28 mouse cellular contexts compared by ENCODE assay signal in genomic region chrX:11523791-11524190, GRCm38 (mm10).
A peak's percentile ranks its signal among the peaks of the same experiment; 100 is the strongest.
DNase-seq lines count a peak whose midpoint lies in the region; ATAC-seq lines count a peak whose summit lies in the region.
"Had no signal": no experiment of that assay in that cellular context is flagged by ENCODE, and none has a peak within 500 bp of the region (broad histone marks: within the 10 kb centered on the region; RNA-seq: fewer than 3 reads in every experiment).

No protein-coding gene starts in this region.

- H3K4me1 ChIP-seq in kidney, embryonic 15.5 days = peaks cover 12% of the 10 kb centered on the region
- H3K4me1 ChIP-seq: embryonic facial prominence, embryonic 13.5 days; hindbrain, embryonic 13.5 days; limb, embryonic 12.5 days; liver, embryonic 15.5 days; lung, embryonic 15.5 days; megakaryocyte, embryonic 14.5 days; midbrain, embryonic 13.5 days had no signal

- no peak overlapping the region for H3K4me3 ChIP-seq in kidney, embryonic 15.5 days (replicated peaks)
- H3K4me3 ChIP-seq: embryonic facial prominence, embryonic 13.5 days; erythroblast, embryonic 14.5 days; hindbrain, embryonic 13.5 days; limb, embryonic 12.5 days; liver, embryonic 15.5 days; lung, embryonic 15.5 days; megakaryocyte, embryonic 14.5 days; midbrain, embryonic 13.5 days; neural tube, embryonic 13.5 days had no signal

- H3K36me3 ChIP-seq in kidney, embryonic 15.5 days = no peaks in the 10 kb centered on the region
- H3K36me3 ChIP-seq: embryonic facial prominence, embryonic 13.5 days; hindbrain, embryonic 13.5 days; limb, embryonic 12.5 days; liver, embryonic 15.5 days; lung, embryonic 15.5 days; midbrain, embryonic 13.5 days; neural tube, embryonic 13.5 days had no signal

- no peaks in the 10 kb centered on the region for H3K9me3 ChIP-seq in kidney, embryonic 15.5 days (replicated peaks)
- H3K9me3 ChIP-seq: embryonic facial prominence, embryonic 13.5 days; hindbrain, embryonic 13.5 days; limb, embryonic 12.5 days; liver, embryonic 15.5 days; lung, embryonic 15.5 days; midbrain, embryonic 13.5 days; neural tube, embryonic 13.5 days had no signal

- intact Hi-C loops in left cerebral cortex, postnatal 14 days (cut with DNase I) = no loop called here

- peaks cover 38% of the 10 kb centered on the region for H3K27me3 ChIP-seq in kidney, embryonic 15.5 days
- H3K27me3 ChIP-seq: liver, embryonic 15.5 days; neural tube, embryonic 13.5 days had no signal

- H3K4me2 ChIP-seq in kidney, embryonic 15.5 days = 0 out of 2 replicates have a peak overlapping the region, but pooled peaks have one; percentile 3
- H3K4me2 ChIP-seq: embryonic facial prominence, embryonic 13.5 days; heart, embryonic 11.5 days; hindbrain, embryonic 13.5 days; limb, embryonic 12.5 days; liver, embryonic 15.5 days; lung, embryonic 15.5 days; midbrain, embryonic 13.5 days; neural tube, embryonic 13.5 days had no signal

- WGBS in kidney, embryonic 15.5 days = 29% methylated on average over 4 of the region's 4 CpGs

- H3K27ac ChIP-seq in kidney, embryonic 15.5 days = peak overlapping the region; percentile 41; the same call in 1 of the 2 replicates
- H3K27ac ChIP-seq: embryonic facial prominence, embryonic 13.5 days; hindbrain, embryonic 13.5 days; limb, embryonic 12.5 days; liver, embryonic 15.5 days; lung, embryonic 15.5 days; midbrain, embryonic 13.5 days; neural tube, embryonic 13.5 days had no signal

- no peak overlapping the region for H3K9ac ChIP-seq in kidney, embryonic 15.5 days
- H3K9ac ChIP-seq: embryonic facial prominence, embryonic 13.5 days; hindbrain, embryonic 13.5 days; limb, embryonic 12.5 days; liver, embryonic 15.5 days; lung, embryonic 15.5 days; midbrain, embryonic 13.5 days; neural tube, embryonic 13.5 days had no signal

- ATAC-seq in kidney, embryonic 15.5 days (replicated peaks; ENCODE audit: low FRiP score) = peak; percentile 78
- ATAC-seq: CD4-positive, CD25-positive, alpha-beta regulatory T cell, adult 4 months; forebrain, embryonic 16.5 days; intestine, embryonic 16.5 days; midbrain, embryonic 13.5 days had no signal

- no peak for DNase-seq in kidney, adult 8-10 months
- DNase-seq in embryo, embryonic 10 days (ENCODE audit: low spot score) = peak; percentile 18
- peak; percentile 14 for DNase-seq in embryo, embryonic 11 days
- peak; percentile 67 for DNase-seq in retina, embryonic 14.5 days (ENCODE audit: low spot score)
- no peak for DNase-seq in left cerebral cortex, postnatal 14 days (ENCODE audit: low spot score in 2 of 2)
- DNase-seq in ovary, postnatal 14 days (ENCODE audit: low spot score) = no peak
- no peak for DNase-seq in lung, adult 18-20 months
- DNase-seq: adrenal gland, postnatal 25 days; cerebellum, adult 11-12 months; cerebellum, adult 9-11 months; heart, adult 18-20 months; heart, postnatal 4 days; layer of hippocampus, adult 9-11 months; thymus, postnatal 4 days had no signal

Comparison
In these comparisons a context has a peak if more than half of its experiments do, and no peak if none do; other contexts are left out.
1. DNase-seq: peak in embryo, embryonic 10 days (single experiment), embryo, embryonic 11 days (single experiment) and retina, embryonic 14.5 days (single experiment); none in kidney, adult 8-10 months (0 of 2), left cerebral cortex, postnatal 14 days (0 of 2), ovary, postnatal 14 days (single experiment) and lung, adult 18-20 months (0 of 2).